Mouse (Mus musculus) layer of hippocampus, adult 11-12 months (tissue): ENCODE results near the gene 1700030J22Rik.

Experiments used
- DNase-seq: peaks from one replicate; pipeline ENCODE4 v3.0.0; 2022; ENCODE audit warnings: low spot score

Gene 1700030J22Rik

DNA sequence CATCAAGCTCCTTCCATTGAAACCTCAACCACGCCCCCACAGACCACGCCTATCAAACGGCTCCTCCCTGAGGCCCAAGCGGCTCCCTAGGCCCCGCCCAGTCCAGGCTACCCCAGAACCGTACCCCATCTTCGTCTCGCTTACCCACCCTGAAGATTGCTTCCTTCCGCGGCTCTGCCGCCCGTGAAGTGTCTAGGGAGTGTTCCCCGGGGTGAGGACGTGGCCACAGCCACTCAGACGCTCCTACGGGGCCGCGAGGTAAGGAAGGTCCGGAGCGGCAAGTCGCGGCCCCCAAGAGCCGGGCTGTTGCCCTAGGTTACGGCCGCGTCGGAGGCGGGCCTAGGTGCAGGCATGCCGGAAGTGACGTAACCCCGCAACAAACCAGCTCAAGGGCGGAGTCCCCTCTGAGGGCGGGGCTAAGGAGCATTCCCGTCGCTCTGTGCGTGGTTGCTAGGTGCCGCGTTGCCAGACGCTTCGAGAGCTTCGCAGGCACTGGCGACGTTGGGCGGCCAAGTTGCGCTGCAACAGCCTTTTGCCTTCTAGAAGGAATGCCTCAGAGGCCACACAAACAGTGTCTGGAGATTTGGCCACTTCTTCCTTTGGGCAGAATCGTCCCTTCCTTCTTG is at the start of gene 1700030J22Rik:
TSS of gene 1700030J22Rik (minus strand) at position 329 of the 626 bp plus-strand sequence.
- peak; percentile 98 for DNase-seq

GRCm38 (mm10) chr8:117027601-117028000 is 48.8 kb upstream of the 1700030J22Rik start:
- DNase-seq = no peak

- DNase-seq = no peak
Measured at GRCm38 (mm10) chr8:117022297-117022993, 43.7 kb upstream of the 1700030J22Rik start.

DNA sequence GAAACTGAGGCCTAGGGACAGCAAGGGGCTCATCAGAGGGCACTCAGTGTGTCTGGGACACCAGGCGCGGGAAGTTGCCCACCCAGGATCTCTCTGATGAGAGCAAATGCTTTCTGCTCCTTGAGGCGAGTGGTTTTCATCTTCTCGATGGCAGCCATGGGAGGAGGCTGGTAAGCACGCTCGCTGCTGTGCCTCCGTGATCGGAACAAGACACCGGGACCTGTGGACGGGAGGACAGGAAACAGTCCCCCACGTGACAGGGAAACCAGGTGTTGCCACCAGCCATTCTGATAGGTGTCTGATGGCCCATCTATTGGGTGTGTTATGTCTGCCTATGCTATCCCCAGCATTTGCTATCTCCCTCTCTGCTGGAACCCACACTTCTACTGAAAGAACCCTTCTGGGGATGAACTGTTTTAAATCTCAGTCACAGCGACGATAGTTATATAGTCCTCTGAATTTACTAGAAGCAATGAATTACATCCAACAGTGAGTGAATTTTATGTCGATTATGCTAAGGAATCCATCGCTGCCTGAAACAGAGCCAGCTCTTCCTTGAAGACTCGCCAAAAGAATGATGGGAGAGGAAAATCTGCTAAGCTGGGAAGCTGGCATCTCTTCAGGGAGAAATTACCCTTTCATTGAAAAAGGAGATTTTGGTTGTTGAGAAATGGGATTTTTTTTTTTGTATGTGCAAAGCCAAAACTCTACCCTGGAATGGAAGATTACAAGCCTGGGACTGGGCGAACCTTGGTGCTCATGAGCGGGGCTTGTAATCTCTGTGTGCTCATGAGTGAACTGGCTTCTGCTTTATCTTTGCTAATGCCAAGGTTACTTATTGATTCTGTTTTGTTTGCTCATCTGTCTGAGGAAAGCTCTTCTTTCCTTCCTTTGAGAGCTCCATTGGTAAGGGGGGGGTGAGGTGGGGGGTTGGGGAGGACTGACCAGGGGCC is 40.8 kb upstream of the 1700030J22Rik start:
- DNase-seq = peak; percentile 25

DNA sequence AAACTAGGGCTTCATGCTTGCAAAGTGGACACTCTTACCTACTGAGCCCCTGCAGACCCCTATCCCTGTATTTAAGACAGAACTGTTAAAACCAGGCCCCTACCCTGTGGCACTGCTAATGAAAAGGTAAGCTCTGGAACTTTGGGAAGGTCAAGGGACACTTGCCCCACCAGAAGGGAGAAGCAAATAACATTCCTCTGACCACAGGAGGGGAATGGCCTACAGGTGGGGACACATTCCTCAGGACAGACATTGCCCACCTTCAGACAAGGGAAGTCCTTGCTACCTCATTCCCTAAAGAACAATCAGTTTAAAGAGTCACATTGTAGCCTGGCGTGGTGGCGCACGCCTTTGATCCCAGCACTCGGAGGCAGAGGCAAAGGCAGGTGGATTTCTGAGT is 39.1 kb upstream of the 1700030J22Rik start:
- DNase-seq = no peak

- DNase-seq = no peak
Measured at GRCm38 (mm10) chr8:117017006-117017405, 38.2 kb upstream of the 1700030J22Rik start.

DNA sequence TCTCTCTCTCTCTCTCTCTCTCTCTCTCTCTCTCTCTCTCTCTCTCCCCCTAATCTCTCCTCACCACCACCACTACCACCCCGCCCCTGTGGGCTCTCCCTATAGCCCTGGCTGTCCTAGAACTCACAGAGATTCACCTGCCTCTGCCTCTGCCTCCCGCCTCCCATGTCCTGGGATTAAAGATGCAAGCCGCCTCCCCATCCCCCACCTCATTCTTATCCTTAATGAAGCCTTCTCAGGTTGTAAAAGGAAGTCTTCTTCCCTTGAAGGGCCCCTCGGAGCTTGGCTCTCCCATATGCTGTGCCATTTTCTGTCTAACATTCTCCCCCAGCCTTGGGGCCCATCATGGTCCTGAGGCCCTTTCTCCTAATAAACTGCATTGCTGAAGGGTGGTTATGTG is 36.9 kb upstream of the 1700030J22Rik start:
- no peak for DNase-seq

DNA sequence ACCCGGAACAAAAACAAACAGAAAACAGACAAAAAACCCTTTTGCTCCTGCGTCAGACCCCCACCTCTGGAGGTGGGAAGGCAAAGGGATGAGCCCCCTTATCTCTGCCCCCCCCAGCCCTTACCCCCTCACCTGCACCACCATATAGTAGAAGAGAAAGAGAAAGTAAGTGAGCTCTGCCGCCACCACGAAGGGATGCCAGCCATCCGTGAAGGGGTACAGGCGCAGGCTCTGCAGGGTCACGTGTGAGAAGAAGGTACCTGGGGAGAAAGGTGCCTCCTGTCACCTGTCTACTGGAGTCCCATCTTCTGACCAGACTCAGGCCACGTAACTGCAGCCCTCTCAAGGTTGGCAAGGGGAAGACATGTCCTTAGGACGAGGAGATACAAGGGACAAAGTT is 32.6 kb upstream of the 1700030J22Rik start:
- no peak for DNase-seq

GRCm38 (mm10) chr8:116994016-116994716 is 15.4 kb upstream of the 1700030J22Rik start:
- DNase-seq = no peak

DNA sequence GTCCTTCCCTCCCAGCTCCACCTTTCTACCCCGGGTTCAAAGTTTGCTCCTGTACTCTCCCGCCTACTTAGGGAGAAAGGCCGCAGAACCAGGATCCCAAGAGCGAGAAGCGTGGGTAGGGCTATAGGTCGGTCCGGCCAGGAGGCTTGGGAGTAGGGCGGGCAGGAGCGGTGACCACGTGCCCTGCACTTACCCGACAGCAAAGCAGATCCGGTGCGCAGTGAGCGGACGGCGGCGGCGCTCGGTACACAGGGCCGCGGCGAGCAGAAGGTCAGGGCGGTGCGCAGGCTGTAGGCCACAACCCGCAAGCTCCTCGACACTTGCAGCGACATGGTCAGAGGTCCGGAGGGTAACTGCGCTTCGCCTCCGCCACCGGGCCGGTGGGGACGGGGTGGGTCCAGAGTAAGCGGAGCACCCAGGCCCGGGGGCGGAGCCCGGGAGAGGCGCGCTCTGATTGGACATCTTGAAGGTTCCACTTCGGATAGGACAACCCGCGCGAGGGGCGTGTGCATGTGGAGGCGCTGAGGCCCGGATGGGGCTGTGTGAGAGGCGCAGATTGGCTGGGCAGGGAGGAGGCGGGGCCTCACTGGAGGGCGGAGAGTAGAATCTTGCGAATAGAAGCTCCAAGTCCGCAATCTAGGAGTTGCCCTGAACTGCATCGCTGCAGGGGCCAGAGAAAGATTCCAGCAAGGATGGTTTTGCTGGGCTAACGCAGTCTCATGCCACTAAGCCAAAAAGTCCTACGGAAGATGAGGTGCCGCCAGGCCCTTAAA is 14.5 kb upstream of the 1700030J22Rik start, which contains the start of gene Gcsh:
TSS of gene Gcsh (minus strand) at position 443 of the 773 bp plus-strand sequence.
- peak; percentile 99 for DNase-seq

DNA sequence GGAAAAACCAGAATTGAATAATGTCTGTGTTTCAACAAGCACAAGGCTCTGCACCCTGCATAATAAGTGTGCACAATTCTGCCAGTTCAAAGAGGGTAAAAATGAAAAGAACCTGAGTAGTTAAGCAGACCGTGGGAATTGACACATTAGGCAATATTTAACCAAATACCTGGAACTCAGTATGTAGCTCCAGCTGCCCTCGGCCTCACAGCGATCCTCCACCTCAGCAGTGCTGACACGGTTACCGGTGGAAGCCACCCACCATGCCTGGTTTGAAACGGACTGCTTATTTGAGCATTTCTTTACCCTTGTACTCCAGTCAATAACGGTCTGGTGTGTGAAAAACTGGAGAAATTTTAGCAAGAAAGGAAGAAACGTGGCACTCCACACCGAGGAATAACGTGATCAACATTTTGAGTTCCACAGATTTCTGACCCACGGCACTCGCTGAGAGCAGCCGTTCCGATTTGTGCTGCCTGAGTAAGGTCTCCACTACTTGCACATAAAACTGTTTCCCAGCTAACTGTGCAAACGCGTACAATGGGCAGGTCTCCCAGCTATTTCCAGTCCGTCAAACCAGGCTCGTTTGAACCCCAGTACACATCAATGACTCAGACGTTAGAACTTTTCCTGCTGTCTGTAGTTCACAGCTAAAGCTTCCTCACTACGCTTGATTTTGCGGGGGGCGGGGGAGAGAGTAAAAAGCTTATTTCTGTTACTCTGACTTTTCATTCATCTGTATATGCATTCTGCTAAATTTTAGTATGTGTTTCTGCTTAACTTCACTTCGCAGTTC is 13.6 kb upstream of the 1700030J22Rik start:
- DNase-seq = no peak

DNA sequence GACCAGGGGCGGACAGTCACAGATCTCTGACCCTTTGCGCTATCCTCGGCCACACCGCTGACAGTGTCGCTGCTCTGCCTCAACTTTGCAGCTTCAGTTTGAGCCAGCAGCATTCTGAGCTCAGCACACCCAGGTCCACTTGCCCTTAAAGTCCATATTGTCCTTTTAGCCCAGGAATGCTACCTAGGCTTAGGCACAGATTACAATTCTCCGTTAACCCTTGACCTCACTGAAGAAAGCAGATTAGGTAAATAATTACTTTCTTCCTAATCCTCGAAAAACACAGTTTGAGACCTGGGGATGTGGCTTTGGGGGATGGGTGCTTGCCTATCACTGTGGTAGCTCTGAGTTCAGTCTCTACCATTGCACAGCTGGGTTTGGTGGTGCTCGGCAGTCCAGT is 12.5 kb upstream of the 1700030J22Rik start:
- DNase-seq = no peak

DNA sequence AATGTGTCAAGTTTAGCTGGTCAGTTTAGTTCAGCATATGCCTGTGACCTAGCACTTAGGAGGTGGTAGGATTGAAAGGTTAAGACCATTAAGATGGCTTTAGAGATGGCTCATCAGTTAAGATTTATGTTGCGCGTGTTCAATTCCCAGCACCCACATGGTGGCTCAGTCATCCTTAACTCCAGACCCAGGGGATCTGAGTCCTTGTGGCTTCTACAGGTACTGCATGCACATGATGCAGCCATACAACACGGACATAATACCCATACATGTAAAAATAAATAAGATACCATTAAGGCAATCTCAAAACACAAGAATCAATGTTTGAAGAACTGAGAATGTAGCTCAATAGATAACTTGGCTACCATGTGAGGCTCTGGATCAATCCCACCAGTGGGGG is 11.1 kb upstream of the 1700030J22Rik start:
- DNase-seq = no peak

DNA sequence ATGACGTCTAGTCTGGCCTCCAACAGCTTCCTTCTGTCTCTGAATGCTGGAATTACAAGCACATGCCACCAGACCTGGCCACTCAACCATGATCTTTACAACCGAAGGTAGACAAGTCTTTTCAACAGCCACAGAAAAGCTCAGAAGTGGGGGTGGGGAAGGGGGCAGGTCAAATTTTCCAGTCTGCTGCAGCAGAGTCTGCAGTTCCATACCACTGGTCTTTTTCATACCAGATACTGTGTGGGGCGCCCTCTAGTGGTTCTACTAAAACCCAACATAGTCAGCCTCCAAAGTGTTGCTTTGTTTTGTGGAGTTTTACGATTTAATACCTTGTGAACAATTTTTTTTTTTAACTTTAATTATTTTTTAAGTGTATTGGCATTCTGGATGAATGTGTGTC is 1.4 kb upstream of the 1700030J22Rik start:
- peak; percentile 65 for DNase-seq

DNA sequence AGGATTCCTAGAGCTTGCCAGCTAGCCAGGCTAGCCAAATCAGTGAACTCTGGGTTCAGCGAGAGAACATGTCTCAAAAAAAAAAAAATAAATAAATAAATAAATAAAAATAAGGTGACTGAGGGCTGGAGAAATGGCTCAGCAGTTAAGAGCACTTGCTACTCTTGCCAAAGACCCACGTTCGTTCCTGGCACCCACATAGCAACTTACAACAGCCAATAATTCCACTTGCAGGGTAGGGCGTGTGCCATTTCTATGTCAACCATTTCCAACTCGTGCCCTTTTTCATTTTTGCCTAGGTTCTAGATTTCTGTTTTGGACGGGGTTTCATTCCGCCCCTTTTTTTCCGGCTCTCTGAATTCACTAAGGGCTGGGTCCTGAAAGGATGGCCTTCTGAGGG is 707 bp downstream of the 1700030J22Rik start:
- no peak for DNase-seq

GRCm38 (mm10) chr8:116975606-116976005 is 3.2 kb downstream of the 1700030J22Rik start:
- no peak for DNase-seq

DNA sequence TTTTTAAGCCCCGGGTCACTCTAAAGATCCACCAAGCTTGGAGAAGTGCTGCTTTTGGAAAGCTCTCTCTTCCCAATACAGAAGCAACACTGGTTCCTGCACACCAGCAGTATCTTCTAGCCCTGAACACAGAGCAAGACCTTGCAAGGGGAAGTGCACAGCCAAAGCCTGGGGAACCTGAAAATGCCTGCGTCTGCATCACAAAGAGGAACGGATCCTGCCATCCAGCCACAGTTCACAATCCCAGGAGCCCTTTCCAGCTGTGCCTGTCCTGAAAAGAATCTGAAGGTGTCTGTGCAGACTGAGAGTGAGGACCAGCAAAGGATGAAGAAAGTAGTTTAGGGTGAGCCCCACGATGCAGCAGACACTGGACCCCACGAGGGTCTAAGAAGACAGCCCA is 3.7 kb downstream of the 1700030J22Rik start:
- DNase-seq = no peak

DNA sequence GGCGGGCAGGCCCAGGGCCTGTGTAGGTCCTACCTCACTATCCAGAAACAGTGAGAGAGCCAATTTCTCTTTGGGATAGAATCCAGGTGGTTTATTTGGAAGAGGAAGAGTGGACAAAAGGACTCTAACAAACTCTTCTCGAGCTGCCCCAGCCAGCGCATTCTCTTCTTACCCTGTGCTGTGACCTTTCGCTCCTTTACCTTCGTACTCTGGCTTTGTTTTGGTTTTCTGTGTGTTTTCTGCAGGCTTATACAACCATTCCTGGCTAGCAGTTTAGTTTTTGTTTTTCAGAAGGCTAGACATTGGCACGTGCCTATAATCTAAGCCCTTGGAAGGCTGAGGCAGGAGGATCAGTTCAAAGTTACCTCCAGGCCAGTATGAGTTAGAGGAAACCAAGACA is 9.2 kb downstream of the 1700030J22Rik start:
- DNase-seq = no peak

DNA sequence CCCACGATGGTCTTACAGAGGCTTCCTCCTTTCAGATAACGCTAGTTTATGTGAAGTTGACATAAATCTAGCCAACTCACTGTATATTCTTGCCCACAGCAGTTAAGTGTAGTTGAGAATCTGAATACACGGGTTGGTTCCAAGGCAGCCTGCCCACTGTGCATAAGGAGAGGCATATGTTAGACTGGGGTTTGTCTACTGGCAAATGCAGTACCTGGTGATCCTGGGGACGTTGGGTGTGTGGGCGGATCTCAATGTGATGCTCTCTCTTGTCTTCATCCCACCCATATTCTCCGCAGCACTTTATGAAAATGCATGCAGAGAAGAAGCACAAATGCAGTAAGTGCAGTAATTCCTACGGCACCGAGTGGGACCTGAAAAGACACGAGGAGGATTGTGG is 24.3 kb downstream of the 1700030J22Rik start:
- peak; percentile 88 for DNase-seq

DNA sequence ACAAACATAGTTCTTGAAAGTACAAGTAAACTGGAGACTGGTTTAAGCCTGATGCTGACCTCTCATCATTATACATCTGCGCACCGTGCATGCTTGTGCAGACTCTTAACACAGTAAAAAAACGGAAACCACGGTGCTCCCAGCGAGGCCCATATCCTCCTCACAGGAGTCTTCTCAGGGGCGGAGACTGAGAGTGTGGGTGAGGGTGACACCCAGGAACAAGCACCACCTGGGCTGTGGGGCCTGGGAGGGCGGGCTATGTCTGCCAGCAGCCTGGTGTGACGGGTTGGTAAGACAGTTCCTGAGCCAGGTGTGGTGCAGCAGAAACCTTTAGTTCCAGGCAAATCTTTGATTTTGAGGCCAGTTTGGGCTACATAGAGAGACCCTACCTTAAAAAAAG is 26.3 kb downstream of the 1700030J22Rik start:
- DNase-seq = no peak
